In the genomic region with DNA sequence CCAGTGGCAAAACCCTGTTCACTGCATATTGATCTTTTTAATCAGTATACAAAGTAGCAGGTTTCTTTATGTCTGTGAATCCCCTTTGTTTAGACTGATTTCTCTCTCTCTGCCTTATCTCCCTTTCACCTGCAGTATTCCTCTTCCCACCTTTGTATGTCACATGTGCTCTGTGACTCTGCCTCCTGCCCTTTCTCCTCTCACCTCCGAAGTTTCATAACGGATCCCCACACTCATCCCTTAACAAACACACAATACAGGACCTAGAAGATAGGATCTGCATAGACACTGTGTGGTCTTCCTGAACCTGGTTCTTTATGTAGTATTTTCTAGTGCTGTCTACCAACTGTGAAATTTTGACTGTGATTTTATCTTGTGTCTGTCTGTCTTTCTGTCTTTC, we compare ENCODE assay signal across 47 mouse cellular contexts. TPM values are rescaled to one million over a fixed set of nuclear protein-coding genes. Genes with fewer than 3 reads are reported as not detected.
"Had no signal": no experiment of that assay in that cellular context is flagged by ENCODE, and none has a peak within 500 bp of the region (broad histone marks: within the 10 kb centered on the region; RNA-seq: fewer than 3 reads in every experiment).

No protein-coding gene starts in this region.

- DNase-seq: heart, postnatal 10 days; heart, postnatal 14 days; heart, postnatal 36 days; kidney, adult 11 months; kidney, adult 18-20 months; kidney, adult 2 months; kidney, adult 8-10 months; kidney, adult 9 months; kidney, postnatal 10 days; kidney, postnatal 14 days; kidney, postnatal 25 days; kidney, postnatal 36 days; kidney, postnatal 4 days; layer of hippocampus, adult 9-11 months; layer of hippocampus, postnatal 36 days had no signal

- H3K4me3 ChIP-seq: heart, embryonic 10.5 days; heart, embryonic 12.5 days; heart, embryonic 13.5 days; heart, embryonic 15.5 days; hindbrain, embryonic 10.5 days; hindbrain, embryonic 12.5 days; hindbrain, embryonic 13.5 days; hindbrain, embryonic 15.5 days; intestine, embryonic 15.5 days; kidney, embryonic 15.5 days; layer of hippocampus, adult 2 months had no signal

- H3K9ac ChIP-seq: heart, embryonic 12.5 days; heart, embryonic 13.5 days; heart, embryonic 15.5 days; hindbrain, embryonic 12.5 days; hindbrain, embryonic 13.5 days; hindbrain, embryonic 14.5 days; hindbrain, embryonic 15.5 days; intestine, embryonic 15.5 days; kidney, embryonic 15.5 days had no signal

- H3K4me1 ChIP-seq: heart, embryonic 10.5 days; heart, embryonic 12.5 days; heart, embryonic 13.5 days; heart, embryonic 15.5 days; hindbrain, embryonic 12.5 days; hindbrain, embryonic 15.5 days had no signal

- H3K27me3 ChIP-seq: heart, embryonic 12.5 days; heart, embryonic 13.5 days; heart, embryonic 15.5 days; hindbrain, embryonic 12.5 days; hindbrain, embryonic 13.5 days; hindbrain, embryonic 15.5 days; intestine, embryonic 15.5 days; kidney, embryonic 15.5 days had no signal

- H3K36me3 ChIP-seq: heart, embryonic 10.5 days; heart, embryonic 12.5 days; heart, embryonic 13.5 days; heart, embryonic 15.5 days; hindbrain, embryonic 10.5 days; hindbrain, embryonic 12.5 days; hindbrain, embryonic 13.5 days; hindbrain, embryonic 15.5 days; intestine, embryonic 15.5 days; kidney, embryonic 15.5 days had no signal

- H3K27ac ChIP-seq: heart, embryonic 10.5 days; heart, embryonic 13.5 days; heart, embryonic 15.5 days; hindbrain, embryonic 10.5 days; hindbrain, embryonic 12.5 days; hindbrain, embryonic 13.5 days; hindbrain, embryonic 14.5 days; hindbrain, embryonic 15.5 days; hindbrain, postnatal 0 days; intestine, embryonic 15.5 days; kidney, embryonic 15.5 days; kidney, postnatal 0 days; layer of hippocampus, adult 2 months had no signal

RNA-seq across cellular contexts. Expression of a gene that starts 16.9 kb away (rescaled TPM):
- total RNA-seq: heart, postnatal 10 days; hematopoietic stem cell, adult 5-6 weeks; hindbrain, postnatal 0 days; layer of hippocampus, adult 2 months; layer of hippocampus, adult 8-10 months; layer of hippocampus, postnatal 14 days; layer of hippocampus, postnatal 36 days had no signal
- polyA plus RNA-seq: heart, embryonic 10.5 days; hindbrain, embryonic 12.5 days had no signal

RNA-seq across cellular contexts. Expression of a gene that starts 54.2 kb away (rescaled TPM):
- total RNA-seq: heart, adult 8-10 months; heart, postnatal 10 days; heart, postnatal 14 days; heart, postnatal 25 days; heart, postnatal 36 days; hematopoietic stem cell, adult 5-6 weeks; hindbrain, postnatal 0 days; layer of hippocampus, adult 18-20 months; layer of hippocampus, adult 2 months; layer of hippocampus, postnatal 14 days; layer of hippocampus, postnatal 25 days; layer of hippocampus, postnatal 36 days had no signal
- polyA plus RNA-seq: heart, embryonic 12.5 days; heart, embryonic 13.5 days; heart, embryonic 14.5 days; heart, embryonic 15.5 days; heart, embryonic 16.5 days; heart, postnatal 0 days; hindbrain, embryonic 11.5 days; hindbrain, embryonic 15.5 days; inflammation-experienced regulatory T-cells, adult 6 months; intestine, embryonic 14.5 days; intestine, embryonic 15.5 days; intestine, embryonic 16.5 days; intestine, postnatal 0 days; kidney, adult 2 months; kidney, embryonic 14.5 days; kidney, embryonic 15.5 days; kidney, embryonic 16.5 days; kidney, postnatal 0 days; large intestine, adult 2 months had no signal
